Comparison of ENCODE assay signal across 9 mouse cellular contexts in the genomic region with DNA sequence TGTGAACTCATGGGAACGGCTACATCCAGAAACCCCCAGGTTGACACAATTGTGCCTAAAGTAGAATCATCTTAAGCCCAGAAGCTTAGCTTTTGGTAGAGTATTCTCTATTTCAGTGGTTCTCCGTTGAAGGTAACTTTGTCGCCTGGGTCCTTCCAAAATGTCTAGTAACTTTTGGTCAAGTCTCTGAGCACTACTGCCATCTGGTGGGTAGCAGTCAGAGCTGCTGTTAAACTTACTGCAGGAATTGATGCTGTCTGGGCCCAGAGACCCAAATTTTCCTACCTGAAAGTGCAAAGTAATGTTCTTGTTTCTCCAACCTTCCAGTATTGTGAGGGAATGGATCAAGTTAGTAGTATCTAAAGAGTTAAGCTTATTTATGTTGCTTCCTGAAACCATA. TPM values are rescaled to one million over a fixed set of nuclear protein-coding genes. Genes with fewer than 3 reads are reported as not detected.
DNase-seq lines count a peak whose midpoint lies in the region; ATAC-seq and TF ChIP-seq lines count a peak whose summit lies in the region.
"Had no signal": no experiment of that assay in that cellular context is flagged by ENCODE, and none has a peak within 500 bp of the region (broad histone marks: within the 10 kb centered on the region; RNA-seq: fewer than 3 reads in every experiment).

No protein-coding gene starts in this region.

- no peak for ATAC-seq in liver, embryonic 14.5 days (ENCODE audit: insufficient read depth)
- no peak for ATAC-seq in forebrain, embryonic 16.5 days

- TF ChIP-seq POLR2A in lung, adult 2 months (IDR thresholded peaks at IDR 0.05; ENCODE audit: borderline replicate concordance, extremely low read depth, low read depth, low read length): no peak

- H3K27ac ChIP-seq in liver, embryonic 14.5 days: no peak overlapping the region
- no peak overlapping the region for H3K27ac ChIP-seq in forebrain, embryonic 16.5 days (ENCODE audit: low read length)
- H3K27ac ChIP-seq: heart, embryonic 13.5 days had no signal

- DNase-seq in gastrocnemius, adult 18-20 months (ENCODE audit: low spot score): peak; percentile 12
- DNase-seq in gastrocnemius, postnatal 25 days: no peak
- peak; percentile 9 for DNase-seq in lung, adult 2 months
- DNase-seq in lung, adult 18-20 months: no peak
- DNase-seq in T-cell, adult 2 months (ENCODE audit: low spot score): peak; percentile 1
- no peak for DNase-seq in liver, embryonic 14.5 days (ENCODE audit: low read depth in 3 of 3, low spot score in 3 of 3)
- DNase-seq in cerebellum, adult 9-11 months: no peak

- no peaks in the 10 kb centered on the region; the same call in 1 of the 2 replicates for H3K4me1 ChIP-seq in lung, adult 2 months (ENCODE audit: control insufficient read depth, insufficient read depth, low read length)
- no peaks in the 10 kb centered on the region for H3K4me1 ChIP-seq in liver, embryonic 14.5 days (replicated peaks; ENCODE audit: control insufficient read depth in 2 of 2, insufficient read depth in 2 of 2, low read length in 1 of 2)
- no peaks in the 10 kb centered on the region for H3K4me1 ChIP-seq in forebrain, embryonic 16.5 days (replicated peaks; ENCODE audit: control insufficient read depth, insufficient read depth, low read length)
- H3K4me1 ChIP-seq: heart, embryonic 13.5 days had no signal

- H3K4me3 ChIP-seq in lung, adult 2 months (replicated peaks; ENCODE audit: extremely low read depth, low read depth, low read length): no peak overlapping the region
- no peak overlapping the region for H3K4me3 ChIP-seq in liver, embryonic 14.5 days (ENCODE audit: insufficient read depth in 1 of 2, low read depth in 2 of 2, low read length in 2 of 2)
- no peak overlapping the region for H3K4me3 ChIP-seq in forebrain, embryonic 16.5 days (replicated peaks; ENCODE audit: low read length)
- H3K4me3 ChIP-seq: heart, embryonic 13.5 days had no signal

- 61% methylated on average over 3 of the region's 3 CpGs for WGBS in lung, adult 2 months
- WGBS in liver, embryonic 14.5 days (ENCODE audit: insufficient replicate concordance): 34% methylated on average over 3 of the region's 3 CpGs
- WGBS in forebrain, embryonic 16.5 days: 56% methylated on average over 3 of the region's 3 CpGs

- H3K36me3 ChIP-seq in liver, embryonic 14.5 days (replicated peaks; ENCODE audit: control insufficient read depth, insufficient read depth, low read depth): no peaks in the 10 kb centered on the region
- no peaks in the 10 kb centered on the region for H3K36me3 ChIP-seq in forebrain, embryonic 16.5 days (ENCODE audit: control insufficient read depth, insufficient read depth)
- H3K36me3 ChIP-seq: heart, embryonic 13.5 days had no signal

- no peaks in the 10 kb centered on the region for H3K9me3 ChIP-seq in liver, embryonic 14.5 days (ENCODE audit: control insufficient read depth, low read length)
- H3K9me3 ChIP-seq in forebrain, embryonic 16.5 days (ENCODE audit: control insufficient read depth, low read length): no peaks in the 10 kb centered on the region
- H3K9me3 ChIP-seq: heart, embryonic 13.5 days had no signal

- no peak overlapping the region for H3K9ac ChIP-seq in liver, embryonic 14.5 days (replicated peaks)
- H3K9ac ChIP-seq in forebrain, embryonic 16.5 days (replicated peaks; ENCODE audit: low read depth, low read length): no peak overlapping the region
- H3K9ac ChIP-seq: heart, embryonic 13.5 days had no signal

- TF ChIP-seq EP300 in liver, embryonic 14.5 days (IDR thresholded peaks at IDR 0.05; ENCODE audit: low read depth): no peak

- H3K4me2 ChIP-seq in liver, embryonic 14.5 days (ENCODE audit: low read depth): no peak overlapping the region
- H3K4me2 ChIP-seq in forebrain, embryonic 16.5 days (ENCODE audit: low read length): no peak overlapping the region
- H3K4me2 ChIP-seq: heart, embryonic 13.5 days had no signal

- TF ChIP-seq CTCF in lung, adult 2 months (IDR thresholded peaks at IDR 0.05; ENCODE audit: insufficient read depth, low read length): peak; percentile 21; the same call in 1 of the 2 replicates
- peak; percentile 54 for TF ChIP-seq CTCF in liver, embryonic 14.5 days (IDR thresholded peaks at IDR 0.05; ENCODE audit: low read depth)

- no peaks in the 10 kb centered on the region for H3K27me3 ChIP-seq in liver, embryonic 14.5 days (ENCODE audit: control insufficient read depth, insufficient read depth, low read length)
- no peaks in the 10 kb centered on the region for H3K27me3 ChIP-seq in forebrain, embryonic 16.5 days (replicated peaks; ENCODE audit: control insufficient read depth, insufficient read depth, low read length)
- H3K27me3 ChIP-seq: heart, embryonic 13.5 days had no signal

RNA-seq across cellular contexts. Expression of gene Pir, which starts 17.9 kb away (rescaled TPM):
- total RNA-seq in gastrocnemius, adult 18-20 months (2021): 1 to 10 TPM; 2.9 to 6.0 TPM
- total RNA-seq in gastrocnemius, postnatal 25 days (2021): 1 to 10 TPM; 3.5 to 4.5 TPM
- polyA plus RNA-seq in lung, adult 2 months (2012; rRNA removed): 11.1 and 11.9 TPM in 2 replicates
- polyA plus RNA-seq in liver, embryonic 14.5 days (2012; rRNA removed): 3.8 and 6.8 TPM in 2 replicates
- polyA plus RNA-seq in liver, embryonic 14.5 days (2014; fragmentation: Nextera tagmentation; extraction: Ambion mirVana): 20.9 and 21.6 TPM in 2 replicates
- 3.1 and 3.8 TPM in 2 replicates for polyA plus RNA-seq in forebrain, embryonic 16.5 days (2015; fragmentation: Nextera tagmentation; extraction: Ambion mirVana)

RNA-seq across cellular contexts. Expression of gene Bmx, which starts 29.1 kb away (rescaled TPM):
- under 1 TPM; 0.27 to 0.33 TPM for total RNA-seq in gastrocnemius, adult 18-20 months (2021)
- under 1 TPM; 0.36 to 0.56 TPM for total RNA-seq in gastrocnemius, postnatal 25 days (2021)
- polyA plus RNA-seq in lung, adult 2 months (2012; rRNA removed): 1.4 and 2.7 TPM in 2 replicates
- 0.06 and 0.16 TPM in 2 replicates for polyA plus RNA-seq in liver, embryonic 14.5 days (2012; rRNA removed)
- polyA plus RNA-seq in liver, embryonic 14.5 days (2014; fragmentation: Nextera tagmentation; extraction: Ambion mirVana): 0.19 and 0.24 TPM in 2 replicates
- polyA plus RNA-seq in forebrain, embryonic 16.5 days (2015; fragmentation: Nextera tagmentation; extraction: Ambion mirVana): 0.38 and 0.43 TPM in 2 replicates

Comparison
In these comparisons a context has a peak if more than half of its experiments do, and no peak if none do; other contexts are left out.
1. DNase-seq: peak in gastrocnemius, adult 18-20 months (single experiment), lung, adult 2 months (single experiment) and T-cell, adult 2 months (single experiment); none in gastrocnemius, postnatal 25 days (single experiment), lung, adult 18-20 months (0 of 2), liver, embryonic 14.5 days (0 of 3) and cerebellum, adult 9-11 months (single experiment).